Mouse (Mus musculus) small intestine, adult 2 months (tissue): ENCODE measurements around the gene Tbpl2.

Experiments
- CTCF ChIP-seq: fragments of 200-500 bp; IDR thresholded peaks from 2 replicates; pipeline ENCODE4 v1.5.1; 2012; ENCODE audit warnings: low read depth, mild to moderate bottlenecking, control low read depth, inconsistent platforms, low read length, moderate library complexity, mixed read lengths; ENCODE audit not compliant: insufficient replicate concordance, insufficient read length; ENCODE audit errors: extremely low read depth
- POLR2A ChIP-seq: fragments of 200-500 bp; IDR thresholded peaks from 2 replicates; pipeline ENCODE4 v1.6.1; 2012; ENCODE audit warnings: low read depth, mild to moderate bottlenecking, control low read depth, inconsistent platforms, low read length, moderate library complexity

- TF ChIP-seq POLR2A (no peak), CTCF (no peak)
Measured at GRCm38 (mm10) chr2:24047551-24048479, 48.6 kb downstream of the Tbpl2 start.
